Mouse (Mus musculus) ovary, postnatal 14 days (tissue): ENCODE measurements around the gene Prkn.

Source experiments
- DNase-seq: peaks from one replicate; pipeline ENCODE4 v3.0.0; 2022; ENCODE audit warnings: low spot score

Gene Prkn

DNA sequence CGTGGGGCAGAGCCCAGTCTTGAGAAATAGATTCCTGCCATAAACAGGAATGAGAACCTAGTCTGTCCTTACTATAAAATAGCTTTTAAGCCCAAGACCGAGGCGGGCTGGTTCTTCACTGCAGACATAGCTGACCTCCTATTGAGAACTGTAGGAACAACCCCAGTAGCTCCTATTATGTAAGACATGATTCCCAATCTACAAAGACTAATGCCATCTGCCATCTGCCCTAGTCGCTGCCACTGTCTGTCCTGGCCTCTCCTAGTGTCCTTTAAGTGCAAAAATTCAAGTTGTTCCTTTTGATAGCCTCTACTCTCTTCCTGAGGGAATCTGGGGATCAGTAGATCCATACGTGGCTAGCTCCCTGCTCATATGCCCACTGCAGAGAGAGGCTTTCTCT, 1074.3 kb downstream of the Prkn start:
- no peak for DNase-seq

DNA sequence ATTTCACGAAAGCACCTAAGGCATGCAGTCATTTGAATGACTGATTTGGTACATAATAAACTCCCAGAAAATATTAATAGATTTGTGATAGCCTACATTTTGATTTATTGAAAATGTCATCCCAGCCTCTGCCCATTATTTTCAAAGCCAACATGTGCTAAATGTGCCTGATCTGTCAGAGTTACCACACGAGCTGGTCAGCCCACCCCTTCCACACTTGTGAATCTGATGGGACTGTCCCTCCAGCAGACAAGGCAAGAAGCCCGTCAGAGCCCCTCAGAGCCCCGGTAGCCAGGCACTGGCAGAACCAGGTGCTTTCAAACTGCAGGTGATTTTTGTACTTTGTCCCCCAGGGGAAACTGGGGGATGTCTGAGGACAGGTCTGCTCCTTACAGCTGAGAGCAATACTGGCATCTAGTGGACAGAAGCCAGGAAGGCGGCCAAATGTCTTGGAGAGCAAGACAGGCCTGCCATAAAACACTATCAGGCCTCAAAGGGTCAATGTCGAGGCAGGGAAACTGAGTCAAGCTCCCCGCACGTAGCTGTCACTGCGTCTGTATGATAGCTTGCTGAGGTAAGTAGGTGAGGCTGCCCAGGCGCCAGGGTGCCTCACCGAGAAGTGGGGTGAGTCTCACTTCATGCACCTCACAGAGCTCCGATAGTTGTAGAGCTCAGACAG, 1078.1 kb downstream of the Prkn start:
- peak; percentile 6 for DNase-seq

- DNase-seq = no peak
These were observed 1079.4 kb downstream of the Prkn start for GRCm38 (mm10) chr17:11919581-11919980.

DNA sequence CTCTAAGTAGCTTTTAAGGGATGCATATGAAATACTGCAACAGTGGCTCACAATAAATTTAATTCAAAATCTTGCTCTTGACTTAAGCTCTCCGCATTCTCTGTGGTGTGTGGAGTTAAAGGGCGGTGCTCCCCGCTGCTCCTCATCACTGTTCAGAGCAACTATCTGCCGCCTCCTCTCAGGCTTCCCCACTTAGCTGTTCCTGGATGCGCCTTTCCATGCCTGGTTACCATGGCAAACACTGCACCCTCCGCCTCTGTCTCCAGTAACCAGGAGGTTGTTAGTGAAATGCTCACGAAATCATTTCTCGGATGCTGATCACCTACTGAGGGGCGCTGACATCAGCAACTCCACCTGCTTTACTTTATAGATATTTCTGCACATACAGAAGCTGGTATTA, 1080.8 kb downstream of the Prkn start:
- DNase-seq = no peak

- no peak for DNase-seq
These were observed 1083.8 kb downstream of the Prkn start for GRCm38 (mm10) chr17:11923989-11924388.

GRCm38 (mm10) chr17:11926865-11927386, 1086.7 kb downstream of the Prkn start:
- DNase-seq = no peak

GRCm38 (mm10) chr17:11931641-11932040, 1091.5 kb downstream of the Prkn start:
- no peak for DNase-seq

DNA sequence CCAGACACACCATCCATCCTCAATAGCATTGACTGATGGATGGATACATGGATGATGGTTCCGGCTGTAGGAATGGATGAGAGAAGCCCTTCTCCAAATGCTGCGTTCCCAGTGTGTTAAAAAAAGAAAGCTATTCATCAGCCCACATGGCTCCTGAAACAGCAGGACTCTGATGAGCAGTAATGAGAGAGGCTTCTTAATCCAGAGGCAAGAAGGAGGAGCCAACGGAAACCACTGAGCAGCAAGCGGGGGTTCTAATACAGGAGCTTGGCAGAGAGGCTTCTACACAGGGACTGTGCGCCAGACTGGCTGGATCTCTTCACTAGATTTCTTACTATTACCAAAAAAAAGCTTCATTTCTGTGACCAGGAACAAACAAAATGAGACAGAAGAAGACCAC, 1093.6 kb downstream of the Prkn start:
- DNase-seq = no peak

GRCm38 (mm10) chr17:11947436-11947835, 1107.3 kb downstream of the Prkn start:
- no peak for DNase-seq

GRCm38 (mm10) chr17:11949551-11950197, 1109.5 kb downstream of the Prkn start:
- DNase-seq = no peak

- DNase-seq = no peak
These were observed 1110.0 kb downstream of the Prkn start for GRCm38 (mm10) chr17:11950198-11950594.

GRCm38 (mm10) chr17:11955317-11955716, 1115.1 kb downstream of the Prkn start:
- DNase-seq = no peak

DNA sequence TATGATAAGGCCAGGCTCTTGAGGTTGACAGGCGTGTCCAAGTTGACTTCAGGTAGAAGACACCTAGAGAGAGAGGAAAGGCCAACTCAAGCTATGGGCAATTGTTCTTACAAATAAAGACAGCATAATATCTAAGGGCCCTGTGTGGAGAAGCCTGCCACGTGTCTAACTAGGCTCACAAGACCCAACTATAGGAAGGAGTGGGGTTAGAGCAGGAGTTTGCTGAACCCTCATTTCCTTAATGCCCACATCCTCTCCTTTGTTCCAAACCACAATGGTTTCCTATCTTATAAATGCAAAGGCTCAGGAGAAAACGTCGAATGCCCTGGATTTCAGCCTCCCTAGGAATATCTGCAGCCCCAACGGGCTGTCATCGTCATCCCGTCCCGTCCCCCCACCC, 1120.3 kb downstream of the Prkn start:
- no peak for DNase-seq

DNA sequence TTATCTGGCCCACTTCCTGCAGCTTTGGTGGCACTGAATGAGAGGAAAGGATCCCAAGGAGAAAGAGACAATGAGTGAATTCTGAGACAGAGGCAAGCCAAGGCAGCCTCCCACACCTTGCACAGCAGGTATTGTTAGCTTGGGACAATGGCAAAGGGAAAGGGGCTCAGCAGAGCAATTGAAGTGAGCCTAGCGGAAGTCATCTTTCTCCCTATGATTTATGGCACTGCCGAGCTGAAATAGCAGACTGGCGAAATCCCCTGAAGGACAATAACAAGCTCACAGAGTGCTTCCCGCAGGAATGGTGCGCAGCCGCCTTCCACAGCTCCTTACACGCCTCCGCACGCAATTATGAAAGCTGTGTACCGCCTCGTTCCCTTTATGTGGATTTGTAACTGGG, 1122.6 kb downstream of the Prkn start:
- no peak for DNase-seq

DNA sequence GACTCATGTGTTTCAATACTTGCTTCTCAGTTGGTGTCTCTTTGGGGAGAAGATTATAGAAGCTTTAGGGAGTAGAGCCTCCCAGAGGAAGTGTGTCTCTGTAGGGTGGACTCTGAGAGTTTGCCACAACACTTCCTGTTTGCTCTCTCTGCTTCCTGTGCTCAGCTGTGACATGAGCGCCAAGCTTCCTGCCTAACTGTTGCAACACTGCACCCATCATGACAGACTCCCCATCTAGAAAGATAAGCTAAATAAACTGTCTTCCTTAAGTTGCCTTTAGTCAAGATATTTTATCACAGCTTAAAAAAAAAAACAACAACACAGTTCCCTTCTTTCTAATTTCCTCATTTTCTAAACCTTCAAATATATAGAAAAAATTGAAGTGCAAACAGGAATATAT, 1130.0 kb downstream of the Prkn start:
- no peak for DNase-seq

GRCm38 (mm10) chr17:11972550-11972949, 1132.4 kb downstream of the Prkn start:
- DNase-seq = no peak

DNA sequence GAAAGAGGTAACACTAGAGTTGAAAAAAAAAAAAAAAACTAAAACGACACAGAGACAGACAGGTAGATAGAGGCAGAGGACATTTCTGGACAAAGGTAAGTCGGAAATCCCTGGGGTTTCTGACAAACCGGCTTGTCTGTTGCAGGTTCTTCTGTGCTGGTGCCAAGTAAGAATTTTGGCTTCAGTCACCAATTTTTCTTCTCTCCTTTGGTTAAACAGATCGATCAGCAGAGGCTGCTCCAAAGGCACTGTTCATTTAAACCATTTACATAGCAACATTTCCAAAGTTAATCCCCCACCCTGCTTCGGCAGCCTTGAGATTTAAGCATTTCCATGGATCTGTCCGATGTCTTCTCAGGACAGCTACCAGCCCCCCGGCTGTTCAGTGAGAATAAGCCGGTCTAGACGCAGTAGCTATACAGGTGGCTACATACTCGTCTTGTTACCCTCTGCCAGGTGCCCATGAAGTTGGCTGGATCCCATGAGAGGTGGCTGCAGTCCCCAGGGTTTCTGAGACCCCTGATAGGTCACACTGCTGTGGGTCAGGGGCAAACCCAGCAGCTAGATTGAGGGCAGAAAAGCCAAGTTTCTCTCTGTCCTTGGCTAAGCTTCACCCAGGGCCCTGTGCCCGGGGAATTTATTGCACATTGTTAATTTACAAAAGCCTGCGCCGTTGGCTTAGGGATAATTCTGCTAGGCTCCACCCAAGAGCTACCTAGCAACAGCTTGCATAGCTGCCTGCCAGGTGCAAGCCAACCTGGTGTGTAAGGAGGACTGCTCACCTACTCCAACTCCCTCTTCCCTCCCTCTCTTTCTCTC, 1133.0 kb downstream of the Prkn start:
- DNase-seq = peak; percentile 20

- DNase-seq = peak; percentile 39
These were observed 1135.0 kb downstream of the Prkn start for GRCm38 (mm10) chr17:11975062-11975607.

GRCm38 (mm10) chr17:11978260-11978821, 1138.2 kb downstream of the Prkn start:
- no peak for DNase-seq

GRCm38 (mm10) chr17:11981666-11982065, 1141.5 kb downstream of the Prkn start:
- DNase-seq = no peak

- DNase-seq = no peak
These were observed 1148.1 kb downstream of the Prkn start for GRCm38 (mm10) chr17:11988110-11988837.
